Mouse (Mus musculus) limb, embryonic 15.5 days (tissue): ENCODE data around the gene Hist2h4. TPM values are rescaled to one million over a fixed set of nuclear protein-coding genes. Genes with fewer than 3 reads are reported as not detected.
"Not testable (repeated sequence)": the region's sequence is repeated elsewhere in the genome, so short reads cannot be mapped to it uniquely, and the experiment has no call there.

Experiments used
- ATAC-seq: fragments of 200-750 bp; cut with Nextera tagmentation; 2 replicates; pipeline ENCODE4 v1.8.0; 2017; ENCODE audit warnings: low read depth, moderate TSS enrichment; ENCODE audit not compliant: insufficient number of reproducible peaks, low FRiP score, low TSS enrichment
- H3K27ac ChIP-seq: fragments of 300-500 bp; sonication (generic); 2 replicates; pipeline ENCODE4 v1.5.1; 2015; ENCODE audit warnings: moderate library complexity, mild to moderate bottlenecking, inconsistent platforms
- H3K27me3 ChIP-seq: fragments of 300-500 bp; sonication (generic); 2 replicates; pipeline ENCODE4 v1.6.1; 2015; ENCODE audit warnings: inconsistent platforms
- H3K36me3 ChIP-seq: fragments of 300-500 bp; sonication (generic); 2 replicates; pipeline ENCODE4 v1.6.1; 2015; ENCODE audit warnings: inconsistent platforms
- H3K4me1 ChIP-seq: fragments of 300-500 bp; sonication (generic); 2 replicates; pipeline ENCODE4 v1.6.1; 2015; ENCODE audit warnings: inconsistent platforms
- H3K4me2 ChIP-seq: fragments of 300-500 bp; sonication (generic); 2 replicates; pipeline ENCODE4 v1.6.1; 2015; ENCODE audit warnings: mild to moderate bottlenecking, inconsistent platforms
- H3K4me3 ChIP-seq: fragments of 300-500 bp; sonication (generic); 2 replicates; pipeline ENCODE4 v1.5.1; 2015; ENCODE audit warnings: mild to moderate bottlenecking, inconsistent platforms
- H3K9ac ChIP-seq: fragments of 300-500 bp; sonication (generic); 2 replicates; pipeline ENCODE4 v1.6.1; 2015; ENCODE audit warnings: inconsistent platforms
- H3K9me3 ChIP-seq: fragments of 300-500 bp; sonication (generic); 2 replicates; pipeline ENCODE4 v1.6.1; 2016; ENCODE audit warnings: inconsistent platforms
- WGBS: fragments of 180-500 bp; shearing (Covaris S2); methylation state at CpG from one replicate; pipeline ENCODE4 v1.1.7; 2015; 5-methylcytosine and 5-hydroxymethylcytosine counted together
- polyA plus RNA-seq: library from polyadenylated mRNA; unstranded; fragments of >200 nt; fragmentation: Nextera tagmentation; extraction: Ambion mirVana; gene quantifications from 2 replicates; pipeline ENCODE4 v1.2.1, GENCODE M21; 2015

The Hist2h4 gene
- polyA plus RNA-seq, 1 experiment from 2014 or later = 11.4 TPM

- WGBS = 4% methylated on average over 11 of the region's 68 CpGs
- peak within 1 kb of the TSS; percentile 83 for H3K27ac ChIP-seq
- H3K27me3 ChIP-seq, H3K9me3 ChIP-seq, H3K36me3 ChIP-seq: not testable (repeated sequence)
- H3K4me1 ChIP-seq = peaks cover 20% of the 10 kb centered on the region
- peak within 1 kb of the TSS; percentile 43 for H3K4me2 ChIP-seq
- peak; percentile 93 for ATAC-seq
- H3K4me3 ChIP-seq = peak within 1 kb of the TSS; percentile 39
- peak within 1 kb of the TSS; percentile 26; the same call in 1 of the 2 replicates for H3K9ac ChIP-seq
These were observed 23.9 kb downstream of the Hist2h4 start, which contains the start of gene Hist2h3c2 for GRCm38 (mm10) chr3:96238954-96239793. TSS of gene Hist2h3c2 (minus strand) at chr3:96239127.

GRCm38 (mm10) chr3:96237904-96238511 lies 25.1 kb downstream of the Hist2h4 start:
- H3K4me1 ChIP-seq = peaks cover 15% of the 10 kb centered on the region
- no peaks in the 10 kb centered on the region for H3K9me3 ChIP-seq
- H3K4me3 ChIP-seq = peak overlapping the region; percentile 39
- H3K9ac ChIP-seq = peak overlapping the region; percentile 26; the same call in 1 of the 2 replicates
- H3K27ac ChIP-seq = peak overlapping the region; percentile 34
- no peak for ATAC-seq
- peak overlapping the region; percentile 43 for H3K4me2 ChIP-seq
- H3K27me3 ChIP-seq = no peaks in the 10 kb centered on the region
- H3K36me3 ChIP-seq = no peaks in the 10 kb centered on the region
- under 1% methylated on average over 12 of the region's 12 CpGs for WGBS

GRCm38 (mm10) chr3:96237335-96237903 lies 25.7 kb downstream of the Hist2h4 start:
- Histone ChIP-seq H3K4me3 (peak overlapping the region; percentile 39), H3K9me3 (no peaks in the 10 kb centered on the region), H3K36me3 (no peaks in the 10 kb centered on the region), H3K4me2 (peak overlapping the region; percentile 43), H3K27ac (peak overlapping the region; percentile 34; the same call in 1 of the 2 replicates), H3K4me1 (peaks cover 15% of the 10 kb centered on the region), H3K27me3 (no peaks in the 10 kb centered on the region), H3K9ac (peak overlapping the region; percentile 26; the same call in 1 of the 2 replicates)
- no peak for ATAC-seq
- 19% methylated on average over 7 of the region's 7 CpGs for WGBS

- no peak for ATAC-seq
- Histone ChIP-seq H3K4me3 (peak overlapping the region; percentile 39; the same call in 1 of the 2 replicates), H3K4me1 (peaks cover 15% of the 10 kb centered on the region), H3K36me3 (no peaks in the 10 kb centered on the region), H3K4me2 (peak overlapping the region; percentile 43), H3K9me3 (no peaks in the 10 kb centered on the region), H3K27me3 (no peaks in the 10 kb centered on the region), H3K9ac (no peak overlapping the region), H3K27ac (peak overlapping the region; percentile 34; the same call in 1 of the 2 replicates)
- WGBS = 74% methylated on average over 4 of the region's 4 CpGs
These were observed 26.2 kb downstream of the Hist2h4 start for GRCm38 (mm10) chr3:96236834-96237334.

GRCm38 (mm10) chr3:96235836-96236235 lies 27.3 kb downstream of the Hist2h4 start:
- no peak overlapping the region for H3K4me2 ChIP-seq

GRCm38 (mm10) chr3:96234914-96235313 lies 28.2 kb downstream of the Hist2h4 start:
- no peak for ATAC-seq
- no peaks in the 10 kb centered on the region for H3K36me3 ChIP-seq
- 77% methylated on average over 2 of the region's 2 CpGs for WGBS

More at GRCm38 (mm10) chr3:96235836-96236235, 27.3 kb downstream of the Hist2h4 start:
- H3K4me3 ChIP-seq = no peak overlapping the region
- H3K36me3 ChIP-seq = no peaks in the 10 kb centered on the region
- H3K9me3 ChIP-seq = no peaks in the 10 kb centered on the region
- no peak for ATAC-seq
- WGBS = 53% methylated on average over 3 of the region's 3 CpGs
- H3K27me3 ChIP-seq = no peaks in the 10 kb centered on the region
- no peak overlapping the region for H3K27ac ChIP-seq
- peaks cover 15% of the 10 kb centered on the region for H3K4me1 ChIP-seq
- no peak overlapping the region for H3K9ac ChIP-seq

GRCm38 (mm10) chr3:96231758-96232120 lies 31.4 kb downstream of the Hist2h4 start:
- WGBS = 60% methylated on average over 2 of the region's 2 CpGs
- H3K27ac ChIP-seq = no peak overlapping the region
- H3K4me2 ChIP-seq = no peak overlapping the region
- no peaks in the 10 kb centered on the region for H3K9me3 ChIP-seq
- H3K4me3 ChIP-seq = no peak overlapping the region
- H3K9ac ChIP-seq = no peak overlapping the region
- ATAC-seq = no peak
- no peaks in the 10 kb centered on the region for H3K4me1 ChIP-seq
- H3K27me3 ChIP-seq = no peaks in the 10 kb centered on the region
- H3K36me3 ChIP-seq = no peaks in the 10 kb centered on the region

More at GRCm38 (mm10) chr3:96234914-96235313, 28.2 kb downstream of the Hist2h4 start:
- no peak overlapping the region for H3K9ac ChIP-seq
- H3K4me1 ChIP-seq = peaks cover 13% of the 10 kb centered on the region
- no peaks in the 10 kb centered on the region for H3K9me3 ChIP-seq
- H3K4me2 ChIP-seq = no peak overlapping the region
- no peak overlapping the region for H3K27ac ChIP-seq
- no peaks in the 10 kb centered on the region for H3K27me3 ChIP-seq
- H3K4me3 ChIP-seq = no peak overlapping the region

GRCm38 (mm10) chr3:96230910-96231757 lies 32.0 kb downstream of the Hist2h4 start:
- Histone ChIP-seq H3K27me3 (no peaks in the 10 kb centered on the region), H3K4me2 (no peak overlapping the region), H3K9me3 (no peaks in the 10 kb centered on the region), H3K4me1 (no peaks in the 10 kb centered on the region), H3K4me3 (no peak overlapping the region), H3K9ac (no peak overlapping the region), H3K36me3 (no peaks in the 10 kb centered on the region), H3K27ac (no peak overlapping the region)
- ATAC-seq = no peak
- 76% methylated on average over 4 of the region's 4 CpGs for WGBS

- H3K27ac ChIP-seq = no peak overlapping the region
- no peaks in the 10 kb centered on the region for H3K9me3 ChIP-seq
- no peaks in the 10 kb centered on the region for H3K36me3 ChIP-seq
- no peak overlapping the region for H3K4me3 ChIP-seq
- H3K4me2 ChIP-seq = no peak overlapping the region
- no peaks in the 10 kb centered on the region for H3K27me3 ChIP-seq
- H3K9ac ChIP-seq = no peak overlapping the region
- 65% methylated on average over 2 of the region's 2 CpGs for WGBS
- no peak for ATAC-seq
- no peaks in the 10 kb centered on the region for H3K4me1 ChIP-seq
These were observed 32.7 kb downstream of the Hist2h4 start for GRCm38 (mm10) chr3:96230404-96230803.

GRCm38 (mm10) chr3:96228828-96229227 lies 34.3 kb downstream of the Hist2h4 start:
- Histone ChIP-seq H3K4me3 (no peak overlapping the region), H3K4me2 (no peak overlapping the region), H3K9me3 (no peaks in the 10 kb centered on the region), H3K27me3 (no peaks in the 10 kb centered on the region), H3K36me3 (no peaks in the 10 kb centered on the region), H3K4me1 (no peaks in the 10 kb centered on the region), H3K9ac (no peak overlapping the region), H3K27ac (no peak overlapping the region)
- no peak for ATAC-seq
- 54% methylated on average over 2 of the region's 2 CpGs for WGBS
